Mouse (Mus musculus): ENCODE data around the gene Mettl5.

Mettl5 gene

GRCm38 (mm10) chr2:69856392-69856791 is 29.0 kb downstream of the Mettl5 start:
- no peak for DNase-seq (ENCODE audit: low spot score)

- no peak for DNase-seq (ENCODE audit: low spot score)
These were observed 33.9 kb downstream of the Mettl5 start for GRCm38 (mm10) chr2:69851427-69852058.

GRCm38 (mm10) chr2:69849215-69849614 is 36.2 kb downstream of the Mettl5 start:
- no peak for DNase-seq (ENCODE audit: low spot score)

- no peak for DNase-seq (ENCODE audit: low spot score)
These were observed 45.2 kb downstream of the Mettl5 start for GRCm38 (mm10) chr2:69840261-69840660.

- DNase-seq (ENCODE audit: low spot score) = no peak
These were observed 46.7 kb downstream of the Mettl5 start for GRCm38 (mm10) chr2:69838707-69839106.

GRCm38 (mm10) chr2:69837996-69838395 is 47.4 kb downstream of the Mettl5 start:
- no peak for DNase-seq (ENCODE audit: low spot score)

GRCm38 (mm10) chr2:69837244-69837967 is 48.0 kb downstream of the Mettl5 start:
- no peak for DNase-seq (ENCODE audit: low spot score)

GRCm38 (mm10) chr2:69830116-69830515 is 55.3 kb downstream of the Mettl5 start:
- DNase-seq (ENCODE audit: low spot score) = no peak

- DNase-seq (ENCODE audit: low spot score) = no peak
These were observed 55.7 kb downstream of the Mettl5 start for GRCm38 (mm10) chr2:69829680-69830079.

GRCm38 (mm10) chr2:69828031-69828430 is 57.4 kb downstream of the Mettl5 start:
- DNase-seq (ENCODE audit: low spot score) = no peak

GRCm38 (mm10) chr2:69826380-69826779 is 59.0 kb downstream of the Mettl5 start:
- no peak for DNase-seq (ENCODE audit: low spot score)

GRCm38 (mm10) chr2:69825898-69826297 is 59.5 kb downstream of the Mettl5 start:
- no peak for DNase-seq (ENCODE audit: low spot score)

GRCm38 (mm10) chr2:69823129-69823677 is 62.2 kb downstream of the Mettl5 start:
- DNase-seq (ENCODE audit: low spot score) = no peak

- DNase-seq (ENCODE audit: low spot score) = no peak
These were observed 62.9 kb downstream of the Mettl5 start for GRCm38 (mm10) chr2:69822361-69823128.

GRCm38 (mm10) chr2:69821711-69822110 is 63.7 kb downstream of the Mettl5 start, which contains the start of gene Klhl23:
Gene Klhl23, plus strand, starts transcription at chr2:69821944.
- DNase-seq (ENCODE audit: low spot score) = no peak

All from urinary bladder, postnatal 10 days (tissue).